Mouse (Mus musculus) CH12.LX (cell line): Measurements from ENCODE around the gene 2310022B05Rik.

ENCODE experiments used
- CHD2 ChIP-seq: IDR thresholded peaks from 2 replicates; pipeline ENCODE4 v1.6.1; 2011; ENCODE audit warnings: low read length, improper control_type of control experiment
- CTCF ChIP-seq, 2 experiments: IDR thresholded peaks in 1 of 2; conservative IDR thresholded peaks in 1 of 2; 2 replicates each; pipeline ENCODE4 v1.5.1; 2011 to 2012; ENCODE audit warnings: low read depth in 2 of 2, low read length in 2 of 2, improper control_type of control experiment in 1 of 2, inconsistent platforms in 1 of 2, mild to moderate bottlenecking in 1 of 2, moderate library complexity in 1 of 2
- E2F4 ChIP-seq: IDR thresholded peaks from 2 replicates; pipeline ENCODE4 v1.6.1; 2011; ENCODE audit warnings: low read depth, low read length, improper control_type of control experiment; ENCODE audit not compliant: insufficient replicate concordance
- ELF1 ChIP-seq: IDR thresholded peaks from 2 replicates; pipeline ENCODE4 v1.6.1; 2014; ENCODE audit warnings: low read depth, mild to moderate bottlenecking, inconsistent platforms, low read length, improper control_type of control experiment
- EP300 ChIP-seq: IDR thresholded peaks from 2 replicates; pipeline ENCODE4 v1.6.1; 2011; ENCODE audit warnings: low read length, improper control_type of control experiment
- GABPA ChIP-seq: IDR thresholded peaks from 2 replicates; pipeline ENCODE4 v1.6.1; 2012; ENCODE audit warnings: low read depth, low read length, improper control_type of control experiment, inconsistent platforms; ENCODE audit not compliant: insufficient replicate concordance
- JUN ChIP-seq: IDR thresholded peaks from 2 replicates; pipeline ENCODE4 v1.6.1; 2011; ENCODE audit warnings: low read depth, mild to moderate bottlenecking, low read length, improper control_type of control experiment, moderate library complexity; ENCODE audit not compliant: insufficient read depth
- MAX ChIP-seq: IDR thresholded peaks from 2 replicates; pipeline ENCODE4 v1.6.1; 2011; ENCODE audit warnings: low read length, improper control_type of control experiment
- PAX5 ChIP-seq: IDR thresholded peaks from 2 replicates; pipeline ENCODE4 v1.6.1; 2012; ENCODE audit warnings: low read length, inconsistent platforms, mixed read lengths
- POLR2A ChIP-seq: IDR thresholded peaks from 2 replicates; pipeline ENCODE4 v1.6.1; 2011; ENCODE audit warnings: low read depth, mild to moderate bottlenecking, improper control_type of control experiment, low read length
- RAD21 ChIP-seq: IDR thresholded peaks from 2 replicates; pipeline ENCODE4 v1.6.1; 2011; ENCODE audit warnings: low read depth, mild to moderate bottlenecking, low read length, improper control_type of control experiment, moderate library complexity
- TCF12 ChIP-seq: IDR thresholded peaks from 2 replicates; pipeline ENCODE4 v1.6.1; 2014; ENCODE audit warnings: low read depth, mild to moderate bottlenecking, inconsistent platforms, low read length, improper control_type of control experiment
- USF1 ChIP-seq: IDR thresholded peaks from 2 replicates; pipeline ENCODE4 v1.6.1; 2014; ENCODE audit warnings: low read depth, mild to moderate bottlenecking, inconsistent platforms, low read length, improper control_type of control experiment
- ZMIZ1 ChIP-seq: IDR thresholded peaks from 2 replicates; pipeline ENCODE4 v1.6.1; 2012; ENCODE audit warnings: low read depth, mild to moderate bottlenecking, inconsistent platforms, low read length, improper control_type of control experiment

- TF ChIP-seq GABPA (no peak), E2F4 (no peak), JUN (no peak), PAX5 (no peak), ELF1 (no peak), POLR2A (no peak), EP300 (no peak), RAD21 (no peak), USF1 (no peak), CTCF (conservative IDR thresholded peaks at IDR 0.05 in 1 of 2, IDR thresholded peaks at IDR 0.05 in 1 of 2; ENCODE audit: low read depth in 2 of 2, low read length in 2 of 2) (no peak), CHD2 (no peak), MAX (no peak), ZMIZ1 (no peak), TCF12 (no peak)
Observed at GRCm38 (mm10) chr8:124589393-124589792, 73.8 kb downstream of the 2310022B05Rik start.
